Mouse (Mus musculus) brain, embryonic 14.5 days (tissue): ENCODE results near the gene Mta3. TPM values are rescaled to one million over a fixed set of nuclear protein-coding genes. Genes with fewer than 3 reads are reported as not detected.

Experiments used
- DNase-seq: peaks from one replicate; pipeline ENCODE4 v3.0.0-alpha.2; 2011; ENCODE audit warnings: low read depth
- CTCF ChIP-seq: fragments of 200-500 bp; IDR thresholded peaks from 2 replicates; pipeline ENCODE4 v1.5.1; 2012; ENCODE audit warnings: inconsistent platforms, mild to moderate bottlenecking, moderate library complexity, borderline replicate concordance; ENCODE audit not compliant: insufficient read depth, insufficient read length; ENCODE audit errors: extremely low read depth
- POLR2A ChIP-seq: fragments of 200-500 bp; IDR thresholded peaks from 2 replicates; pipeline ENCODE4 v1.6.1; 2012; ENCODE audit warnings: mild to moderate bottlenecking, inconsistent platforms, borderline replicate concordance; ENCODE audit not compliant: poor library complexity, insufficient read depth, insufficient read length, severe bottlenecking; ENCODE audit errors: extremely low read depth
- polyA plus RNA-seq: library from polyadenylated mRNA; depleted of rRNA; stranded (reverse); fragments of >200 nt; gene quantifications from 2 replicates; pipeline ENCODE4 v1.2.3, GENCODE M21; 2012

The Mta3 gene
- polyA plus RNA-seq, 1 experiment: 38.0 TPM

DNA sequence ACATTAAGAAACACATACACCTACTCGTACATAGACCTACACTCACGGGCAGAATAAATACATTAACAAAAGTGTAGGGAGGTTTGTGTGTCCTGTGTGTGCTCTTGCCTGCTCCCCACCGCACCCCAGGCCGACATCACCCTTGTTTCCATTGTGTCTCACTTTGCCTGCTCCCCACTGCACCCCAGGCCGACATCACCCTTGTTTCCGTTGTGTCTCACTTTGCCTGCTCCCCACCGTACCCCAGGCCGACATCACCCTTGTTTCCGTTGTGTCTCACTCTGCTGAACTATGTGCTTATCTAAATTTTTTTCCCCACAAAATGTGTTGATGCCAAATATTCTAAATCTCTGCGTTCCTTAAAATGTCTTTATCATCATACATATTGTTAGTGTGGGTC lies 15.2 kb downstream of the Mta3 start:
- TF ChIP-seq CTCF (no peak), POLR2A (no peak)
- DNase-seq: no peak

DNA sequence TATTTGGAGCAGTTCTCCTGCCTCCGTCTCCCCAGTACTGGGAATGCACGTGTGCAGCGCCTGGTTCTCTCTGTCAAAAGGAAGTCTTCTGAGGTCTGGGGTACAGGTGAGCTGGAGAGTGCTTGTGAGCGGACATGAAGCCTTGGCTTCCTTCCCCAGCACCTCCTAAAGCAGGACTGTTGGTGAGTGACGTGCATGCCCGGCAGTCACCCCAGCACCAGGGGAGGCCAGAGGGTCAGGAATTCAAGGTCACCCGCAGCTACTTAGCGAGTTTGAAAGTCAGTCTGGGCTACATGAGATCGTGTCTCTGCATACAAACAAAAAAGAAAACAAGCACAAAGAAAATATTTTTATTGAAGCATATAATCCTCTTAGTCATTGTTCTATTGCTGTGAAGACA lies 17.1 kb downstream of the Mta3 start:
- TF ChIP-seq CTCF: no peak
- no peak for DNase-seq

DNA sequence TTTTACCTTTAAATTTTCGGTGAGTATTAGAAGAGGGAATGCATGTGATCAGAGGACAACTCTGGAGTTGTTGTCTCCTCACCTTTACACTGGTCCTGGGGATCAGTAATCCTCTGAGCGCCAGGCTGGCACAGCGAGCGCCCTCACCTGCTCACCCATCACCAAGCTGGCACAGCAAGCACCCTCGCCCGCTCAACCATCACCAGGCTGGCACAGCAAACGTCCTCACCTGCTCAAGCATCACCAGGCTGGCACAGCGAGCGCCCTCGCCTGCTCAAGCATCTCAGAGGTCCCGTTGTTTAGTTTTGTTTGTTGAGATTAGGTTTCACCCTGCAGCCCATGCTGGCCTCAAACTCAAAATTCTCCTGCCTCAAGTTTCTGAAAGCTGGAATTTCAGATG lies 20.5 kb downstream of the Mta3 start:
- no peak for TF ChIP-seq POLR2A
- no peak for TF ChIP-seq CTCF

DNA sequence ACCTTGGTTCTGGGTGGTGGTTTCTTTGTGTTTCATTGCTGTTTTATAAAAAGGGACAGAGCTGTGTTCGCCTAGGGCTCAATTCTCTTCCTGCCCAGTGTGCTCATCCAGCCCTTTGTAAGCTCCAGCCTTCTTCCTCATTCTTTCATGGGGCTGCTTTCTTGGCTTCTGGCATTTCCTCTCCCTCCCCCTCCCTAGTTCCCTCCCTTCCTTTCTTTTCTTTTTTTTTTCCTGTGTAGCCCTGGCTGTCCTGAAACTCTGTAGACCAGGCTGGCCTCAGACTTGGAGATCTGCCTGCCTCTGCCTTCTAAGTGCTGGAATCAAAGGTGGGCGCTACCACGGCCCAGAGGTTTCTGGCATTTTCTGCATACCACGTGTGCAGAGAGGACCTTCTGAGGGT lies 21.7 kb downstream of the Mta3 start:
- TF ChIP-seq CTCF (no peak), POLR2A (no peak)
- DNase-seq: no peak

More for the DNA sequence above, 20.5 kb downstream of the Mta3 start:
- DNase-seq: no peak

DNA sequence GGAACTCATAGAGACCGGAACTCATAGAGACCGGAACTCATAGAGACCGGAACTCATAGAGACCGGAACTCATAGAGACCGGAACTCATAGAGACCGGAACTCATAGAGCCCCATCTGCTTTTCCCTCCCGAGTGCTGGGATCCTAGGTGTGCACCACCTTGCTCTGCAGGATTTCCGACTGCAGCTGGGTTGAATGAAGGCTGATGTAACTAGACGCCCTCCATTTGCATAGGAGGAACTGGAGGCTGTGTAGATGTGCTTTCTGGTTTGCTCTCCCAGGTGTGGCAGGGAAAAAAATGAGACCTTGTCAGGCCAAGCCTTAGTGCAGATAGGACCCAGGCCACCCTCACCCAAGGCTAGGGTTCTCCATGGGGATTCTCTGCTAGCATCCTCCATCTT lies 23.1 kb downstream of the Mta3 start:
- TF ChIP-seq POLR2A (no peak), CTCF (no peak)

DNA sequence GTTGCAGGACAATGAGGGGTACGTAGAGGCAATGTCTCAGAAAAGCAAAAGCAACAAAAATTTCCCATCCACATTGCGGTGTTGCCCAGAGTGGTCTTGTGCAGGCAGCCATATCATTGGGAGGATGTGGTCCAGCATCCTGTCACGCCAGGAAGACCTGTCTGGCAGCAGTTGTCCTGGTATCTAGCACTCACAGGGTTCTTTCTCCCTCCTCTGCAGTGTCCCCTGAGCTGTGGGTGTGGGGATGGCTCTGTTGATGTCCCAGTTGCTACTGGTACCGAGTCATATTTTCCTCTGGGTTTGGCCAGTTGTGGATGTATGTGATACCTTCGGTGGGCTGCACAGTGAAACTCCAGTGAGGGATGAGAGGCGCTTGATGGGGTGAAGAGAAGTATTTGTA lies 24.2 kb downstream of the Mta3 start:
- no peak for TF ChIP-seq POLR2A
- TF ChIP-seq CTCF: no peak
- DNase-seq: no peak

More for the DNA sequence above, 23.1 kb downstream of the Mta3 start:
- no peak for DNase-seq

DNA sequence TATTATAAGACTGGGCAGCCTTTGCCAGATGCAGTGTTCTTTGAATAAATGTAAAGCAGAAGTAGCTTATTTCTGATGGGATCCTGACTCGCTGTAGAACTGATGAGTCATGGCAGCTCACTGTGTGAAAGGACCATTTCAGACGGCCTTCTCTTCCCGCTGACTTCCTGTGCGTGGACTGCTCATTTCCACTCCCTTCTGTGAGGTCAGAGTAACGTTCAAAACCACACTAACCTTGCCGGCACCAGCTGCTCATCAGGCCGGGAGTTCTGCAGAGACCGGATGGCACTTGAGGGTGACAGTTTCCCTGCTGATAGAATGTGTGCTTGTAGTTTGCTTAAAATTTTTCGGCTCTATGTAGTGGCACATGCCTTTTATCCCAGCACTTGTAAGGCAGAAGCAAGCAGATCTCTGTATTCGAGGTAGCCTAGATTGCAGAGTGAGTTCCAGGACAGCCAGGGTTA lies 26.2 kb downstream of the Mta3 start:
- DNase-seq: peak; percentile 26
- no peak for TF ChIP-seq CTCF
- no peak for TF ChIP-seq POLR2A

DNA sequence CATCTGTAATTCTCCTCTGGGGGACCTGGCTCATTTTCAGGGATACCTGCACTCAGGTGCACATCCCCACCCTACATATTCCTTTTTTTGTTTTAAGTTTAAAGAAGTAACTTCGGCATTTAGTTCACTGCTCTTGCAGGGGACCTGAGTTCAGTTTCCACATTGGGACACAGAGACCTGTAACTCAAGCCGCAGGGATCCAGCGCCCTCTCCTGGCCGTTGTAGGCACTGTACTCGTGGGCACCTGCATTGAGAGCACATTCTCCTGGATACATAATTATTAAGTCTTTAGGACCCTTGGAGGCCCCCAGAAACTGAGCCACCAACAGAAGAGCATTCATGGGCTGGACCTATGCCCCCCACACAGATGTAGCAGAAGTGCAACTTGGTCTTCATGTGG lies 26.8 kb downstream of the Mta3 start:
- DNase-seq: peak; percentile 29
- TF ChIP-seq POLR2A: no peak
- peak; percentile 72 for TF ChIP-seq CTCF

DNA sequence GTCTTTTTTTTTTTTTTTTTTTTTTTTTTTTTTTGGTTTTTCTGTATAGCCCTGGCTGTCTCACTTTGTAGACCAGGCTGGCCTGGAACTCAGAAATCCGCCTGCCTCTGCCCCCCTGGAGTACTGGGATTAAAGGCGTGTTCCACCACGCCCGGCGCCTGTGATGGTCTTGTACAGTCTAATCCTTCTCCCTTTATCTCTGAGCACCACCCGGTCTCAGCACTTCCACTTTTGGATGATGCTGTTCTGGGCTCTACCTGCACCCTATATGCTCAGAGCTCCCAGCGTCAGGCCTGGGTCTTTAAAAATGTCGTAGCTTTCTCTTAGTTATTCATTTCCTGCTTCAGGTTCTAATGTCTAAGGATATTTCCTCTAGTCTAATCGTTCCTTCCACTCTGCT lies 30.7 kb downstream of the Mta3 start:
- TF ChIP-seq CTCF (no peak), POLR2A (no peak)
- no peak for DNase-seq

DNA sequence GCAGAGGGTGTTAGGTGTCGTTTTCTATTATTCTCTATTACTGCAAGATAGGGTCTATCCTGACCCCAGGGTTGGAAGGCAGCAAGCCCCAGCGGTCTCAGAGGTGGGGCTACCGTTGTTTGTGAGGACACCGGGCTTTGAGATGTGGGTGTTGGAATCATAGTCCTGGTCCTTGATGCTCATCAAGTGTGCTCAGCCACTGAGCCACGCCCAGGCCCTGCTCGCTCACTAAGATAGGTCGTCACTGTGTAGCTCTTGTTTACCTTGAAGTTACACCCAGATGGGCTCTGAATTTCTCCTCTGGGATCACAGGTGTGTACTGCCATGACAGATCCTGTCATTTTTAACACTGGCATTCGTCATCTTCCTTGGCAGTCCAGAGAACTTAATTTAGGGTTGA lies 31.8 kb downstream of the Mta3 start:
- TF ChIP-seq POLR2A (no peak), CTCF (no peak)
- no peak for DNase-seq

DNA sequence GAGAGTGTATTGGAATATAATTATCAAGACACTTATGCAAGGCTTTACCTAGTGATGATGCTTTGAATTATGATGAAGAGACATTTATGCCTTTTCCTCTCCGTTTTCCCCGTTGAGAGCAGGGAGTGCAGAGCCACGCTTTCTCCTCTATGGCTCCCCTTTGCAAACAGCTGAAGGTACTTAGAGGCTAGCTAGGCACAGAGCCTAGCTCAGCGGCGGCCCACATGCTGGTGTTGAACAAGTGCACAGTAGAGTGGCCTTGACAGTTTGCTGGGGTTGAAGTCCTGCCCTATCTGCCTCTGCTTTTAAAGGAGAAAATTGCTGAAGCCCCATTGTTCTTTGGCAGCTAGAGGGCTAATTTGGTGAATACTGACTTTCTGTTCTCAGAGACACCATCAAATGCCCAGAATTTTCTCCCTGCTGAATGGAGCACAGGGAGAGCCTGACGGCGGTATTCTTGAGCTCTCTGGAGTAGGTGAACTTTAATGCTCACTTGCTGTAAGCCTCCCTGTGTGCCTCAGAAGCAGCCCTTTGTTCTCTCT lies 34.2 kb downstream of the Mta3 start:
- DNase-seq: peak; percentile 63
- TF ChIP-seq CTCF: no peak
- TF ChIP-seq POLR2A: no peak

DNA sequence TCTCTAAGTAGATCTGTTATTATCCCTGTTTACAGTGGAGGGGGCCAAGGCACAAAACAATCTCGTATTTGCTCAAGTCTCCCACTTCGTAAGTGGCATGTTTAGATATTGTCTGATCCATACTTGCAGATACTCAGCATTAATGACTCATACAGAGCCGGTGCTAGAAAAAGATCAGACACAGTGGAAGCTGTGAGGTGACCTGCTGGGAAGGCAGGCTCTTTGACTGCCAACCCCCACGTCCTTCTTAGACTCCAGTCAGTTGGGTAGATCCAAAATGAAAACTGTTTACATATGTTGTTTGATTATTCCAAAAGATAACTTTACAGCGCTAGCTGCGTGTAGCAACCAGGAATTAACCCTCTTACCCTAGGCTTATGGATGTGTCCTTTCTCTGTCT lies 35.3 kb downstream of the Mta3 start:
- no peak for TF ChIP-seq POLR2A
- no peak for TF ChIP-seq CTCF

More for the DNA sequence above, 35.3 kb downstream of the Mta3 start:
- DNase-seq: no peak
